Mouse (Mus musculus) liver, postnatal 0 days (tissue): Measurements from ENCODE around the gene Tmem202.

Experiments used
- CTCF ChIP-seq: sonication (generic); IDR thresholded peaks from 2 replicates; pipeline ENCODE4 v1.5.1; 2016; ENCODE audit warnings: antibody characterized with exemption, low read depth
- EP300 ChIP-seq: IDR thresholded peaks from 2 replicates; pipeline ENCODE4 v1.6.1; 2016; ENCODE audit warnings: antibody characterized with exemption, low read depth, mild to moderate bottlenecking

- no peak for TF ChIP-seq EP300
- no peak for TF ChIP-seq CTCF
Observed at GRCm38 (mm10) chr9:59550077-59550476, 10.4 kb upstream of the Tmem202 start.
